Mouse (Mus musculus) intestine, embryonic 14.5 days (tissue): ENCODE data around the gene Pianp. TPM values are rescaled to one million over a fixed set of nuclear protein-coding genes. Genes with fewer than 3 reads are reported as not detected.

Experiments used
- ATAC-seq: fragments of 200-750 bp; cut with Nextera tagmentation; replicated peaks from 2 replicates; pipeline ENCODE4 v1.8.0; 2017; ENCODE audit warnings: low read depth, moderate number of reproducible peaks, moderate TSS enrichment, moderate library complexity; ENCODE audit not compliant: low FRiP score, low TSS enrichment
- DNase-seq: peaks from one replicate; pipeline ENCODE4 v3.0.0-alpha.2; 2018; ENCODE audit warnings: low spot score
- H3K27ac ChIP-seq: fragments of 300-500 bp; sonication (generic); 2 replicates; pipeline ENCODE4 v1.5.1; 2014; ENCODE audit warnings: low read depth, mild to moderate bottlenecking, control low read depth
- H3K27me3 ChIP-seq: fragments of 300-500 bp; sonication (generic); replicated peaks from 2 replicates; pipeline ENCODE4 v1.6.1; 2014; ENCODE audit warnings: low read length, control low read depth; ENCODE audit not compliant: control insufficient read depth, insufficient read depth
- H3K36me3 ChIP-seq: fragments of 300-500 bp; sonication (generic); 2 replicates; pipeline ENCODE4 v1.6.1; 2014; ENCODE audit warnings: low read length, control low read depth; ENCODE audit not compliant: control insufficient read depth, insufficient read depth
- H3K4me1 ChIP-seq: fragments of 300-500 bp; sonication (generic); replicated peaks from 2 replicates; pipeline ENCODE4 v1.6.1; 2014; ENCODE audit warnings: low read length, control low read depth, mixed read lengths; ENCODE audit not compliant: control insufficient read depth, insufficient read depth
- H3K4me2 ChIP-seq: fragments of 300-500 bp; sonication (generic); 2 replicates; pipeline ENCODE4 v1.6.1; 2014; ENCODE audit warnings: low read length
- H3K4me3 ChIP-seq: fragments of 300-500 bp; sonication (generic); 2 replicates; pipeline ENCODE4 v1.5.1; 2014; ENCODE audit warnings: low read depth, low read length, control low read depth, mixed read lengths
- H3K9ac ChIP-seq: fragments of 300-500 bp; sonication (generic); 2 replicates; pipeline ENCODE4 v1.6.1; 2014; ENCODE audit warnings: mild to moderate bottlenecking, low read length
- H3K9me3 ChIP-seq: fragments of 300-500 bp; sonication (generic); 2 replicates; pipeline ENCODE4 v1.6.1; 2016; ENCODE audit warnings: low read length, control low read depth; ENCODE audit not compliant: control insufficient read depth
- WGBS: fragments of 180-500 bp; shearing (Covaris S2); extraction: QIAGEN DNeasy Blood & Tissue Kit; methylation state at CpG from one replicate; pipeline ENCODE4 v1.1.7; 2014; 5-methylcytosine and 5-hydroxymethylcytosine counted together
- polyA plus RNA-seq: library from polyadenylated mRNA; unstranded; fragments of >200 nt; fragmentation: Nextera tagmentation; extraction: Ambion mirVana; gene quantifications from 2 replicates; pipeline ENCODE4 v1.2.1, GENCODE M21; 2014

Pianp gene
- polyA plus RNA-seq, 1 experiment from 2014 or later: 0.85 TPM

DNA sequence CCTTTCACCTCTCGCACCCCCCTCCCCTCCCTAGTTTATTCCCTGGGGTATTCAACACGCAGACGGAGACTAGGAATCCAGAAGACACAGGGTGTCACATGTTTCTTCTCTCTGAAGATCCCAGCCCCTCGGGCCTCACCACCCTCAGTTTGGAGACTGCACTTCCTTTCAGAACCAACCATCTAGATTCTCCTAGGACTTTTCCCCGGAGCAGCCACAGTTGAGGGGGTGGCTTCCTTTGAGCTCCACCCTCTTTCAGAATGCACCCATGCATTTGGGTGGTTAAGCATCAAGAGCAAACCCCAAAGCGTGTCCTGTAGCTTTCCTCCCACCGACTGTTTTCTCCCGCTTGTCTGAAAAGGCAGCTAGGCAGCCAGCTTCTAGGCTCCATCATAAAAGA, 1.6 kb downstream of the Pianp start:
- Histone ChIP-seq H3K9me3 (no peaks in the 10 kb centered on the region), H3K27me3 (peaks cover 81% of the 10 kb centered on the region), H3K4me2 (no peak overlapping the region), H3K27ac (no peak overlapping the region), H3K4me1 (peaks cover 9% of the 10 kb centered on the region; the same call in 1 of the 2 replicates), H3K36me3 (no peaks in the 10 kb centered on the region), H3K4me3 (no peak overlapping the region), H3K9ac (no peak overlapping the region)
- no peak for DNase-seq
- ATAC-seq: no peak
- 10% methylated on average over 8 of the region's 8 CpGs for WGBS

- no peak overlapping the region for H3K4me3 ChIP-seq
- H3K27ac ChIP-seq: no peak overlapping the region
- H3K4me2 ChIP-seq: no peak overlapping the region
- H3K4me1 ChIP-seq: peaks cover 12% of the 10 kb centered on the region; the same call in 1 of the 2 replicates
- H3K9me3 ChIP-seq: no peaks in the 10 kb centered on the region
- no peak for DNase-seq
- peaks cover 76% of the 10 kb centered on the region for H3K27me3 ChIP-seq
- H3K9ac ChIP-seq: no peak overlapping the region
- WGBS: 26% methylated on average over 14 of the region's 14 CpGs
- no peak for ATAC-seq
- H3K36me3 ChIP-seq: no peaks in the 10 kb centered on the region
Observed at GRCm38 (mm10) chr6:124999091-124999490, 2.6 kb downstream of the Pianp start.

DNA sequence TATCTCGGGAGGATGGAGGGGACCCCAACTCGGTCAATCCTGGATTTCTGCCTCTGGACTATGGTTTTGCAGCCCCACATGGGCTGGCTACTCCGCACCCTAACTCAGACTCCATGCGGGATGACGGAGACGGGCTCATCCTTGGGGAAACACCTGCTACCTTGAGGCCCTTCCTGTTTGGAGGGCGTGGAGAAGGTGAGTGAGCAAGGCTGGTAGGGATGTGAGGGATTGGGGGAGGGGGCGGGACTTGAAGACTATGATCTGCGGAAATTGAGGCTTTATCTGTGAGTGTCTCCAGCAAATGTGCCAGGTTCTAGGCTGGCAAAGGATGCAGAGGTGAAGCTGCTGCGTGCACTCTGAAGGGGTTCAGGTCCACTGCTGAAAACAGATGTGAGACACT, 3.1 kb downstream of the Pianp start:
- Histone ChIP-seq H3K36me3 (no peaks in the 10 kb centered on the region), H3K9me3 (no peaks in the 10 kb centered on the region), H3K4me1 (peaks cover 12% of the 10 kb centered on the region; the same call in 1 of the 2 replicates), H3K27ac (no peak overlapping the region), H3K9ac (no peak overlapping the region), H3K4me2 (no peak overlapping the region), H3K27me3 (peaks cover 72% of the 10 kb centered on the region), H3K4me3 (no peak overlapping the region)
- ATAC-seq (no peak), DNase-seq (no peak)
- 32% methylated on average over 10 of the region's 10 CpGs for WGBS

GRCm38 (mm10) chr6:125003706-125004105, 7.2 kb downstream of the Pianp start:
- Histone ChIP-seq H3K9ac (no peak overlapping the region), H3K27me3 (peaks cover 33% of the 10 kb centered on the region), H3K9me3 (no peaks in the 10 kb centered on the region), H3K36me3 (no peaks in the 10 kb centered on the region), H3K4me2 (no peak overlapping the region), H3K4me1 (peaks cover 3% of the 10 kb centered on the region; the same call in 1 of the 2 replicates), H3K27ac (no peak overlapping the region), H3K4me3 (no peak overlapping the region)
- ATAC-seq: no peak
- 38% methylated on average over 3 of the region's 3 CpGs for WGBS
- DNase-seq: no peak

DNA sequence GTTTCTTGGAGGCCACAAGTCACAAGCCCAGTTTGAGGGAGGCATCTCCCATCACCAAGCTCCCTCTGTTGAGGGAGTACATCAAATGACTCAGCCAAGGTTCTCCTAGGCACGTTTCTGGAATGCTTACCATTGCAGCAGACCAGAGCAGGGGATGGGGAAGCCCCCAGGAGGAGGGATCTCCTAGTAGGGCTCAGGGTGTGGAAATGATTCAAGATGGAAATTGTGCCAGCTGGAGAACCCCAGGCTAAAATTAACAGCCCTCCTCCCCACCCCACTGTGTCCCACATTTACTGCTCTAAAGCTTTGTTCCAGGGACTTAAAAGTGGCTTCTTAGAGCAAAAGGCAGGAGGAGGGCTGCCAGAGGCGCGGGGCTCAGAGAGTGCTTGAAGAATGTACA, 8.6 kb downstream of the Pianp start:
- H3K4me1 ChIP-seq: 0 out of 2 replicates have a peak, but pooled peaks cover 3% of the 10 kb centered on the region
- H3K36me3 ChIP-seq: no peaks in the 10 kb centered on the region
- no peak overlapping the region for H3K4me3 ChIP-seq
- no peak overlapping the region for H3K9ac ChIP-seq
- H3K4me2 ChIP-seq: no peak overlapping the region
- H3K27me3 ChIP-seq: peaks cover 20% of the 10 kb centered on the region
- no peak overlapping the region for H3K27ac ChIP-seq
- DNase-seq (no peak), ATAC-seq (no peak)
- no peaks in the 10 kb centered on the region for H3K9me3 ChIP-seq
- 34% methylated on average over 3 of the region's 3 CpGs for WGBS

DNA sequence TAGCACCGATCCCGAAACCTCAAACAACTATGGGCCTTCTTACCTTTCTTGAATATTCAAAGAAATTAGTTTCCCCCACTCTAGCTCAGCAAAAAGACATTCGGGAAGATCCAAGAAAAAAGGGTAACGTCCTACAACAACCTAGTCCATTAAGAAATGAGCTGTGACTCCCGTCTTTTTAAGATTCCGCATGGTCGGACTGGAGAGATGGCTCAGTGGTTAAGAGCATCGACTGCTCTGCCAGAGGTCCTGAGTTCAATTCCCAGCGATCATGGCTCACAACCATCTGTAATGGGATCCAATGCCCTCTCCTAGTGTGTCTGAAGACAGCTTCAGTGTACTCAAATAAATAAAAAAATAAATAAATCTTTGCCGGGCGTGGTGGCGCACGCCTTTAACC, 11.6 kb downstream of the Pianp start:
- peak overlapping the region; percentile 57 for H3K9ac ChIP-seq
- H3K4me3 ChIP-seq: peak overlapping the region; percentile 76
- H3K9me3 ChIP-seq: no peaks in the 10 kb centered on the region
- peaks cover 22% of the 10 kb centered on the region for H3K36me3 ChIP-seq
- H3K27ac ChIP-seq: peak overlapping the region; percentile 98
- H3K27me3 ChIP-seq: no peaks in the 10 kb centered on the region
- DNase-seq: no peak
- peak overlapping the region; percentile 64 for H3K4me2 ChIP-seq
- WGBS: 41% methylated on average over 13 of the region's 13 CpGs
- peaks cover 13% of the 10 kb centered on the region; the same call in 1 of the 2 replicates for H3K4me1 ChIP-seq
- ATAC-seq: no peak

DNA sequence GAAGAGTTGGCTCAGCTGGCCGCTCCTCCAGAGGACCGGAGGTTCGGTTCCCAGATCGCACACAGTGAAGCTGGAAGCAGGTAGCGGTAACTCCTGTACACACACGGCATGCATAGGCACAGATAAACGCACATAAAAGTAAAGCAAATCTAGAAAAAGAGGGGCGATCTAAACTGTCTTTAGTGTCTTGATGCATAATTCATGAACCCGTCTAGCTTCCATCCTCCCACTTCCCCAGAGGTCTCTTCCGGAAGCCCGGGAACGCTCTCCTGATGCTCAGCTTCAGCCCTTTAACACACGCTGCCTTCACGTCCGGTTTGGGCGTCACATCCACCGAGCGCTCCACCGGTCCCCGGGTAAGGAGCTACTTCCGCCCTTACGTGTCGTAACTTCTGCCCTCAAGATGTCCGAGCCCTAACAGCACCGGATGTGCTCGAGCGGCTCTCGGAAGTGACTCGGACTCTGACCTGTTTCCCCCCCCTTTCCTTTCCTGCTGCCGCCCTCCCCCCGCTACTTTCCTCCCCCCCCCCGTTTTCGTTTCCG, 12.2 kb downstream of the Pianp start:
- H3K4me1 ChIP-seq: peaks cover 13% of the 10 kb centered on the region; the same call in 1 of the 2 replicates
- H3K36me3 ChIP-seq: peaks cover 27% of the 10 kb centered on the region
- ATAC-seq: peak; percentile 97
- no peaks in the 10 kb centered on the region for H3K9me3 ChIP-seq
- H3K27ac ChIP-seq: peak overlapping the region; percentile 98
- peak overlapping the region; percentile 64 for H3K4me2 ChIP-seq
- H3K27me3 ChIP-seq: no peaks in the 10 kb centered on the region
- H3K9ac ChIP-seq: peak overlapping the region; percentile 95
- under 1% methylated on average over 33 of the region's 34 CpGs for WGBS
- H3K4me3 ChIP-seq: peak overlapping the region; percentile 76
- no peak for DNase-seq

DNA sequence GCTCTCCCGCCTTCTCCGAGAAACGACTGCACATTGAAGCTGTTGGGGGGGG, 12.5 kb downstream of the Pianp start, which contains the start of gene Zfp384:
Zfp384 (plus strand) TSS at position 17 of the 52 bp plus-strand sequence.
- H3K9ac ChIP-seq: peak within 1 kb of the TSS; percentile 95
- H3K9me3 ChIP-seq: no peaks in the 10 kb centered on the region
- H3K27ac ChIP-seq: peak within 1 kb of the TSS; percentile 98
- H3K4me1 ChIP-seq: peaks cover 10% of the 10 kb centered on the region; the same call in 1 of the 2 replicates
- peaks cover 30% of the 10 kb centered on the region for H3K36me3 ChIP-seq
- peak within 1 kb of the TSS; percentile 64 for H3K4me2 ChIP-seq
- ATAC-seq (no peak), DNase-seq (no peak)
- H3K27me3 ChIP-seq: no peaks in the 10 kb centered on the region
- WGBS: 0% methylated on average over 3 of the region's 3 CpGs
- peak within 1 kb of the TSS; percentile 76 for H3K4me3 ChIP-seq

DNA sequence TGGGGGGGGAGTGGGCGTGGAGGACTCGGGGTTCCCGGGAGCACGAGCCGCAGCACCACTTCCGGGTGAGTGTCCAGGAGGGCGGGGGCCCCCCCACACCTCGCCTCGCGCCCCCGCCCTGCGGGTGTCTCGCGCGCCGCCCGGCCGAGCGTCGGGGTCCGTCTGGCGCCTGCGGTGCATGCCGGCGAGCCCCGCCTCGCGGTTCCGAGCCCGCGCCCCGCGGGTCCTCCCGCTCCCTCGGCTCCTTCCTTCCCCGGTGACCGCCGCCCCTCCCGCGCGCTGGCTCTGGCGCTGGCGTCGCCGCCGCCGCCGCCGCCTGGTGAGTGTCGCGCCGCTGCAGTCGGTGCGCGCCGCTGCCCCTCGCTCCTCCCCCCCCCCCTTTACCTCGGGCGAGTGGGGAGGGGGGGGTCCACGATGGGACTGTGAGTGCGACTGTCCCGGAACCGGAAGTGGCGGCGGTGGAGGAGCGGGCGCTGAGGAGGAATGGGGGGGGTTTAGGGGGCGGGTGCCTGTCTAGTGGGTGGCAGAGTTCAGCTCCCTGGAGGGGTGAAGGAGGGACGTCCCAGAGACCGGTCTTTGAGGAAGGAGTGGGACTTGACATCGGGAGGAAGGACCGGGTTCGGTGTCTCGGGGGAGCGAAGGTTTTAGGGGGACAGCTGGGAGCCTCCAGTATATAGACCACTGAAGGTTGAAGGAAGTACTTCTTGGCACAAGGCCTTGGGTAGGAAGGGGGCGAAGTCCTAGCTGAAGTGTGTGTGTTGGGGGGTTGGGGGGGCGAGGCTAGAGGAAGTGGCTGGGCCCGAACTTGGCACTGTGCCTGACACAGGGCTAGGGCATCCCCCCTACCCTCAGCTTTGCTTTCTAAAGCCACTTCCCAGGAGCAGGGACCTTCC, 12.9 kb downstream of the Pianp start:
- Histone ChIP-seq H3K4me3 (peak overlapping the region; percentile 76), H3K27ac (peak overlapping the region; percentile 98), H3K4me1 (peaks cover 10% of the 10 kb centered on the region; the same call in 1 of the 2 replicates), H3K36me3 (peaks cover 35% of the 10 kb centered on the region), H3K4me2 (peak overlapping the region; percentile 64), H3K27me3 (no peaks in the 10 kb centered on the region), H3K9ac (peak overlapping the region; percentile 95), H3K9me3 (no peaks in the 10 kb centered on the region)
- peak; percentile 87 for ATAC-seq
- DNase-seq: peak; percentile 91
- 1% methylated on average over 54 of the region's 78 CpGs for WGBS
